Mouse (Mus musculus) MEL (cell line): ENCODE measurements around the gene Ggcx. TPM values are rescaled to one million over a fixed set of nuclear protein-coding genes. Genes with fewer than 3 reads are reported as not detected.

ENCODE experiments used
- DNase-seq: peaks from one replicate; pipeline ENCODE4 v3.0.0; 2011; ENCODE audit warnings: low read depth, low spot score
- H3K27ac ChIP-seq: 2 replicates; pipeline ENCODE4 v1.5.1; 2012; ENCODE audit warnings: low read depth, mild to moderate bottlenecking, control low read depth, low read length, moderate library complexity; ENCODE audit not compliant: control insufficient read depth
- H3K27me3 ChIP-seq, 2 experiments: fragments of 150-350 bp in 1 of 2; sonication (generic) in 1 of 2; 2 replicates each; pipeline ENCODE4 v1.6.1; 2012; ENCODE audit warnings: low read length in 2 of 2, mild to moderate bottlenecking in 2 of 2, improper control_type of control experiment in 1 of 2, moderate library complexity in 1 of 2; ENCODE audit not compliant: insufficient read depth in 2 of 2, control insufficient read depth in 1 of 2
- H3K36me3 ChIP-seq, 2 experiments: 2 replicates each; pipeline ENCODE4 v1.6.1; 2012 to 2014; ENCODE audit warnings: low read length in 2 of 2, improper control_type of control experiment in 1 of 2, inconsistent platforms in 1 of 2, mild to moderate bottlenecking in 1 of 2; ENCODE audit not compliant: insufficient read depth in 2 of 2, control insufficient read depth in 1 of 2
- H3K4me1 ChIP-seq, 2 experiments: fragments of 150-350 bp in 1 of 2; sonication (generic) in 1 of 2; 2 replicates each; pipeline ENCODE4 v1.6.1; 2012; ENCODE audit warnings: low read length in 2 of 2, improper control_type of control experiment in 1 of 2, mild to moderate bottlenecking in 1 of 2; ENCODE audit not compliant: insufficient read depth in 2 of 2, control insufficient read depth in 1 of 2
- H3K4me3 ChIP-seq, 2 experiments: fragments of 150-350 bp in 1 of 2; sonication (generic) in 1 of 2; 2 replicates each; pipeline ENCODE4 v1.5.1; 2012; ENCODE audit warnings: low read depth in 2 of 2, low read length in 2 of 2, mild to moderate bottlenecking in 2 of 2, moderate library complexity in 2 of 2, control low read depth in 1 of 2, improper control_type of control experiment in 1 of 2; ENCODE audit not compliant: control insufficient read depth in 1 of 2, insufficient read depth in 1 of 2
- H3K79me2 ChIP-seq: 2 replicates; pipeline ENCODE4 v1.6.1; 2012; ENCODE audit warnings: mild to moderate bottlenecking, low read length, moderate library complexity; ENCODE audit not compliant: control insufficient read depth, poor library complexity, insufficient read depth
- H3K9ac ChIP-seq: 2 replicates; pipeline ENCODE4 v1.6.1; 2012; ENCODE audit warnings: low read depth, mild to moderate bottlenecking, control low read depth, low read length, moderate library complexity; ENCODE audit not compliant: control insufficient read depth, poor library complexity, severe bottlenecking
- H3K9me3 ChIP-seq: fragments of 150-350 bp; sonication (generic); replicated peaks from 2 replicates; pipeline ENCODE4 v1.6.1; 2012; ENCODE audit warnings: mild to moderate bottlenecking, low read length, improper control_type of control experiment, moderate library complexity; ENCODE audit not compliant: insufficient read depth
- EP300 ChIP-seq, 2 experiments: IDR thresholded peaks; 2 replicates each; pipeline ENCODE4 v1.6.1; 2011; ENCODE audit warnings: improper control_type of control experiment in 2 of 2, low read length in 2 of 2, low read depth in 1 of 2, mild to moderate bottlenecking in 1 of 2
- MAX ChIP-seq: IDR thresholded peaks from 2 replicates; pipeline ENCODE4 v1.6.1; 2011; ENCODE audit warnings: low read length, improper control_type of control experiment
- POLR2A ChIP-seq, 2 experiments: IDR thresholded peaks; 2 replicates each; pipeline ENCODE4 v1.6.1; 2011 to 2012; ENCODE audit warnings: low read length in 2 of 2, mild to moderate bottlenecking in 2 of 2, control low read depth in 1 of 2, improper control_type of control experiment in 1 of 2, low read depth in 1 of 2, moderate library complexity in 1 of 2; ENCODE audit not compliant: control insufficient read depth in 1 of 2, insufficient read depth in 1 of 2, poor library complexity in 1 of 2
- POLR2AphosphoS2 ChIP-seq: IDR thresholded peaks from 2 replicates; pipeline ENCODE4 v1.6.1; 2011; ENCODE audit warnings: low read length, improper control_type of control experiment
- POLR2AphosphoS5 ChIP-seq: IDR thresholded peaks from 2 replicates; pipeline ENCODE4 v1.6.1; 2012; ENCODE audit warnings: low read depth, borderline replicate concordance, mild to moderate bottlenecking, inconsistent platforms, low read length, moderate library complexity, mixed read lengths
- SMC3 ChIP-seq: IDR thresholded peaks from 2 replicates; pipeline ENCODE4 v1.6.1; 2011; ENCODE audit warnings: low read depth, low read length, improper control_type of control experiment
- TBP ChIP-seq: IDR thresholded peaks from 2 replicates; pipeline ENCODE4 v1.8.0; 2011; ENCODE audit warnings: low read depth, low read length, improper control_type of control experiment
- polyA plus RNA-seq, 2 experiments: library from polyadenylated mRNA; stranded (reverse) in 1 of 2; unstranded in 1 of 2; fragments of >175 nt in 1 of 2; fragments of >200 nt in 1 of 2; gene quantifications; 2 replicates each; pipeline versions ENCODE4 v1.2.1 to v1.2.4; 2012; ENCODE audit warnings: low replicate concordance in 2 of 2, low read depth in 1 of 2; ENCODE audit not compliant: insufficient read length in 2 of 2, insufficient read depth in 1 of 2, missing spikeins in 1 of 2
- total RNA-seq: library from RNA; depleted of rRNA; stranded (reverse); fragments of 300-350 nt; gene quantifications from 2 replicates; pipeline ENCODE4 v1.2.3, GENCODE M21; 2012

Gene Ggcx
- total and polyA plus RNA-seq, 3 experiments, result 5.2 to 5.4 TPM; not detected in 1

- Histone ChIP-seq H3K4me3 (no peak overlapping the region), H3K9me3 (no peaks in the 10 kb centered on the region), H3K9ac (peak overlapping the region; percentile 26; the same call in 1 of the 2 replicates), H3K36me3 (peaks cover 2 to 62% of the 10 kb centered on the region in 2 experiments; a peak in 3 of 4 replicates), H3K79me2 (peaks cover 61% of the 10 kb centered on the region), H3K27ac (peak overlapping the region; percentile 99), H3K27me3 (no peaks in the 10 kb centered on the region), H3K4me1 (peaks cover 15 to 57% of the 10 kb centered on the region in 2 experiments)
- DNase-seq, result peak; percentile 67
- TF ChIP-seq POLR2AphosphoS5 (0 out of 2 replicates have a peak, but pooled peaks have one; percentile 61), EP300 (IDR thresholded peaks at IDR 0.05; ENCODE audit: low read depth in 1 of 2, low read length in 2 of 2) (no peak), TBP (0 out of 2 replicates have a peak, but pooled peaks have one; percentile 2)
Measured at GRCm38 (mm10) chr6:72386561-72386960, 27.5 kb upstream of the Ggcx start.

GRCm38 (mm10) chr6:72387816-72388215, 26.3 kb upstream of the Ggcx start:
- H3K4me1 ChIP-seq, result peaks cover 9 to 56% of the 10 kb centered on the region in 2 experiments; a peak in 3 of 4 replicates
- H3K36me3 ChIP-seq, result peaks cover 2 to 57% of the 10 kb centered on the region in 2 experiments; a peak in 3 of 4 replicates
- no peak overlapping the region for H3K4me3 ChIP-seq

GRCm38 (mm10) chr6:72388266-72388665, 25.8 kb upstream of the Ggcx start:
- Histone ChIP-seq H3K27me3 (no peaks in the 10 kb centered on the region), H3K9ac (peak overlapping the region; percentile 84)
- DNase-seq, result peak; percentile 74
- TF ChIP-seq POLR2AphosphoS5 (0 out of 2 replicates have a peak, but pooled peaks have one; percentile 84), POLR2A (IDR thresholded peaks at IDR 0.05; ENCODE audit: control insufficient read depth in 1 of 2, insufficient read depth in 1 of 2, low read depth in 1 of 2, low read length in 2 of 2, poor library complexity in 1 of 2) (peak in 1 of 2 experiments; percentile 44; a peak in 1 of 4 replicates), SMC3 (no peak)
- TF ChIP-seq, all 39 proteins: peak for 2
- Histone ChIP-seq H3K79me2 (peaks cover 61% of the 10 kb centered on the region), H3K9me3 (no peaks in the 10 kb centered on the region), H3K4me3 (peak overlapping the region in 1 of 2 experiments; percentile 51; a peak in 2 of 4 replicates), H3K36me3 (peaks cover 2 to 57% of the 10 kb centered on the region in 2 experiments; a peak in 3 of 4 replicates), H3K4me1 (peaks cover 4 to 56% of the 10 kb centered on the region in 2 experiments; a peak in 3 of 4 replicates), H3K27ac (peak overlapping the region; percentile 99)

More at GRCm38 (mm10) chr6:72387816-72388215, 26.3 kb upstream of the Ggcx start:
- Histone ChIP-seq H3K27ac (peak overlapping the region; percentile 99), H3K27me3 (no peaks in the 10 kb centered on the region), H3K9ac (peak overlapping the region; percentile 84), H3K9me3 (no peaks in the 10 kb centered on the region), H3K79me2 (peaks cover 61% of the 10 kb centered on the region)
- TF ChIP-seq POLR2AphosphoS2, result no peak
- TF ChIP-seq MAX, result no peak
- peak; percentile 82 for DNase-seq
